ENCODE assay signal across 24 mouse cellular contexts in the genomic region with DNA sequence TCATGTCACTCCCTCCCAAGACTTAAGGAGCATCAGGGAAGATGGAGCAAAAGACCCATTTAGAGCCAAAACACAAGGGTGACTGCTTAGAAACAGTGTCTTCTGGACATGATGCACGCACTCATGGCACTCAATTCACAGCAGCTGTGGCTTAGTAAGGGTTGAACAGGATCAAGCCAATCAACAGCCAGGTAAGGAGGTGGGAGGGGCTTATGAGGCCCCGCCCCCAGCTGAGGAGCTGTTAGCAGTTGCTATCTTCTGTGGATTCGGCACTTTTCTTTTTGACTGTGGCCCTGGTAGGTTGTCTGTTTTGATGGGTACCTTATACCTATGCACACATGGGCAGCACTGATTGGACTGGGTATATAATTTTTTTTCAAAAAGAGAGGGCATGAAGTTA. TPM values are rescaled to one million over a fixed set of nuclear protein-coding genes. Genes with fewer than 3 reads are reported as not detected.
A peak's percentile ranks its signal among the peaks of the same experiment; 100 is the strongest.
DNase-seq lines count a peak whose midpoint lies in the region; ATAC-seq and TF ChIP-seq lines count a peak whose summit lies in the region.
"Had no signal": no experiment of that assay in that cellular context is flagged by ENCODE, and none has a peak within 500 bp of the region (broad histone marks: within the 10 kb centered on the region; RNA-seq: fewer than 3 reads in every experiment).

No protein-coding gene starts in this region.

- WGBS in kidney, postnatal 0 days, result 87% methylated on average over 3 of the region's 3 CpGs
- 88% methylated on average over 3 of the region's 3 CpGs for WGBS in forebrain, embryonic 13.5 days

- no peak overlapping the region for H3K4me3 ChIP-seq in kidney, postnatal 0 days (replicated peaks; ENCODE audit: low read depth, low read length)
- no peak overlapping the region for H3K4me3 ChIP-seq in forebrain, embryonic 13.5 days
- H3K4me3 ChIP-seq: embryonic facial prominence, embryonic 15.5 days; erythroblast, embryonic 14.5 days; forebrain, embryonic 10.5 days; forebrain, embryonic 15.5 days; heart, embryonic 10.5 days; hindbrain, embryonic 12.5 days had no signal

- ATAC-seq in kidney, postnatal 0 days (replicated peaks; ENCODE audit: low FRiP score, low read depth), result 0 out of 2 replicates have a peak, but pooled peaks have one; percentile 7
- ATAC-seq in megakaryocyte-erythroid progenitor cell, adult 5-6 weeks (replicated peaks; ENCODE audit: low FRiP score, low TSS enrichment, poor library complexity, severe bottlenecking), result peak; percentile 41; the same call in 1 of the 2 replicates
- ATAC-seq in forebrain, embryonic 13.5 days, result no peak
- ATAC-seq: activated CD4-positive, CD25-positive, alpha-beta regulatory T cell, adult 4 months; forebrain, embryonic 15.5 days; hindbrain, embryonic 16.5 days had no signal

- intact Hi-C loops in gastrocnemius, postnatal 36 days (cut with DNase I), result no loop called here

- no peaks in the 10 kb centered on the region; the same call in 1 of the 2 replicates for H3K4me1 ChIP-seq in kidney, postnatal 0 days (replicated peaks; ENCODE audit: insufficient read depth, low read length)
- H3K4me1 ChIP-seq in forebrain, embryonic 13.5 days, result no peaks in the 10 kb centered on the region; the same call in 1 of the 2 replicates
- H3K4me1 ChIP-seq: forebrain, embryonic 10.5 days; heart, embryonic 10.5 days had no signal

- DNase-seq in kidney, postnatal 0 days (ENCODE audit: low spot score), result no peak
- no peak for DNase-seq in kidney, postnatal 36 days
- peak; percentile 15 for DNase-seq in thymus, postnatal 14 days
- DNase-seq in thymus, adult 18-20 months, result no peak
- DNase-seq in thymus, postnatal 4 days, result peak; percentile 35
- DNase-seq in gastrocnemius, postnatal 36 days, result no peak
- DNase-seq: cerebellum, adult 18-20 months; embryo, embryonic 11 days; gastrocnemius, postnatal 14 days; heart, postnatal 10 days; heart, postnatal 4 days had no signal

- no peaks in the 10 kb centered on the region for H3K27me3 ChIP-seq in kidney, postnatal 0 days (ENCODE audit: insufficient read depth, low read length)
- H3K27me3 ChIP-seq in forebrain, embryonic 13.5 days, result no peaks in the 10 kb centered on the region
- H3K27me3 ChIP-seq: CH12.LX; embryonic facial prominence, embryonic 15.5 days; forebrain, embryonic 15.5 days; hindbrain, embryonic 12.5 days had no signal

- no peak overlapping the region for H3K27ac ChIP-seq in kidney, postnatal 0 days
- H3K27ac ChIP-seq in forebrain, embryonic 13.5 days, result no peak overlapping the region
- H3K27ac ChIP-seq: embryonic facial prominence, embryonic 15.5 days; forebrain, embryonic 10.5 days; forebrain, embryonic 15.5 days; heart, embryonic 10.5 days; hindbrain, embryonic 12.5 days had no signal

- no peaks in the 10 kb centered on the region for H3K9me3 ChIP-seq in kidney, postnatal 0 days (replicated peaks; ENCODE audit: low read length)
- no peaks in the 10 kb centered on the region for H3K9me3 ChIP-seq in forebrain, embryonic 13.5 days (replicated peaks)
- H3K9me3 ChIP-seq: embryonic facial prominence, embryonic 15.5 days; forebrain, embryonic 10.5 days; forebrain, embryonic 15.5 days; G1E; heart, embryonic 10.5 days; hindbrain, embryonic 12.5 days had no signal

- H3K9ac ChIP-seq in kidney, postnatal 0 days (ENCODE audit: low read depth, low read length), result no peak overlapping the region
- H3K9ac ChIP-seq in forebrain, embryonic 13.5 days, result no peak overlapping the region
- H3K9ac ChIP-seq: embryonic facial prominence, embryonic 15.5 days; forebrain, embryonic 15.5 days; hindbrain, embryonic 12.5 days had no signal

- no peak for TF ChIP-seq CTCF in kidney, postnatal 0 days (IDR thresholded peaks at IDR 0.05; ENCODE audit: low read depth)

- no peaks in the 10 kb centered on the region for H3K36me3 ChIP-seq in kidney, postnatal 0 days (ENCODE audit: insufficient read depth, low read length)
- H3K36me3 ChIP-seq in forebrain, embryonic 13.5 days (ENCODE audit: poor library complexity, severe bottlenecking), result no peaks in the 10 kb centered on the region
- H3K36me3 ChIP-seq: embryonic facial prominence, embryonic 15.5 days; forebrain, embryonic 10.5 days; forebrain, embryonic 15.5 days; G1E; heart, embryonic 10.5 days; hindbrain, embryonic 12.5 days had no signal

- H3K4me2 ChIP-seq in kidney, postnatal 0 days (ENCODE audit: low read length), result no peak overlapping the region
- no peak overlapping the region for H3K4me2 ChIP-seq in forebrain, embryonic 13.5 days
- H3K4me2 ChIP-seq: embryonic facial prominence, embryonic 15.5 days; forebrain, embryonic 15.5 days; hindbrain, embryonic 12.5 days had no signal

RNA-seq across cellular contexts. Expression of a gene that starts 48.3 kb away (rescaled TPM):
- 2.6 and 2.7 TPM in 2 replicates for polyA plus RNA-seq in kidney, postnatal 0 days (2015; fragmentation: Nextera tagmentation; extraction: Ambion mirVana)
- total RNA-seq in megakaryocyte-erythroid progenitor cell, adult 5-6 weeks (2014; fragmentation: Nextera tagmentation), result not detected in 2 replicates
- total RNA-seq in megakaryocyte-erythroid progenitor cell, adult 5-6 weeks (2017), result 0.53 TPM in 1 of 2 replicates, not detected in the other
- 1.0 and 1.4 TPM in 2 replicates for polyA plus RNA-seq in forebrain, embryonic 13.5 days (2015; fragmentation: Nextera tagmentation; extraction: Ambion mirVana)
- under 1 TPM; 0.89 to 0.92 TPM for total RNA-seq in gastrocnemius, postnatal 36 days (2021)
- total RNA-seq: granulocyte monocyte progenitor cell, adult 5-6 weeks had no signal
- polyA plus RNA-seq: activated CD4-positive, CD25-positive, alpha-beta regulatory T cell, adult 4 months; erythroblast, embryonic 14.5 days; G1E had no signal

Comparison
In these comparisons a context has a peak if more than half of its experiments do, and no peak if none do; other contexts are left out.
1. DNase-seq: peak in thymus, postnatal 14 days (single experiment) and thymus, postnatal 4 days (single experiment); none in kidney, postnatal 0 days (single experiment), kidney, postnatal 36 days (0 of 2), thymus, adult 18-20 months (0 of 2) and gastrocnemius, postnatal 36 days (0 of 2).